Mouse (Mus musculus) hindbrain, embryonic 10.5 days (tissue): ENCODE data around the gene Dusp27. TPM values are rescaled to one million over a fixed set of nuclear protein-coding genes. Genes with fewer than 3 reads are reported as not detected.

Experiments
- DNase-seq: peaks from one replicate; pipeline ENCODE4 v3.0.0-alpha.2; 2017; ENCODE audit warnings: low spot score
- H3K27ac ChIP-seq: fragments of 300-500 bp; sonication (generic); 2 replicates; pipeline ENCODE4 v1.5.1; 2016; ENCODE audit warnings: mild to moderate bottlenecking, moderate library complexity
- H3K27me3 ChIP-seq: fragments of 300-500 bp; sonication (generic); 2 replicates; pipeline ENCODE4 v1.6.1; 2016; ENCODE audit warnings: mild to moderate bottlenecking; ENCODE audit not compliant: poor library complexity, insufficient read depth, severe bottlenecking
- H3K36me3 ChIP-seq: fragments of 300-500 bp; sonication (generic); 2 replicates; pipeline ENCODE4 v1.6.1; 2016; ENCODE audit warnings: mild to moderate bottlenecking, moderate library complexity
- H3K4me1 ChIP-seq: fragments of 300-500 bp; sonication (generic); replicated peaks from 2 replicates; pipeline ENCODE4 v1.6.1; 2016; ENCODE audit warnings: mild to moderate bottlenecking
- H3K4me3 ChIP-seq: fragments of 300-500 bp; sonication (generic); 2 replicates; pipeline ENCODE4 v1.5.1; 2016; ENCODE audit warnings: mild to moderate bottlenecking, moderate library complexity
- H3K9me3 ChIP-seq: fragments of 300-500 bp; sonication (generic); 2 replicates; pipeline ENCODE4 v1.6.1; 2016; ENCODE audit warnings: mild to moderate bottlenecking, moderate library complexity
- WGBS: fragments of 180-500 bp; shearing (Covaris S2); methylation state at CpG from one replicate; pipeline ENCODE4 v1.1.7; 2016; 5-methylcytosine and 5-hydroxymethylcytosine counted together
- polyA plus RNA-seq: library from polyadenylated mRNA; unstranded; fragments of >200 nt; fragmentation: Nextera tagmentation; extraction: Ambion mirVana; gene quantifications from 2 replicates; pipeline ENCODE4 v1.2.1, GENCODE M21; 2016

The Dusp27 gene
- 2.5 and 3.0 TPM in 2 replicates for polyA plus RNA-seq

DNA sequence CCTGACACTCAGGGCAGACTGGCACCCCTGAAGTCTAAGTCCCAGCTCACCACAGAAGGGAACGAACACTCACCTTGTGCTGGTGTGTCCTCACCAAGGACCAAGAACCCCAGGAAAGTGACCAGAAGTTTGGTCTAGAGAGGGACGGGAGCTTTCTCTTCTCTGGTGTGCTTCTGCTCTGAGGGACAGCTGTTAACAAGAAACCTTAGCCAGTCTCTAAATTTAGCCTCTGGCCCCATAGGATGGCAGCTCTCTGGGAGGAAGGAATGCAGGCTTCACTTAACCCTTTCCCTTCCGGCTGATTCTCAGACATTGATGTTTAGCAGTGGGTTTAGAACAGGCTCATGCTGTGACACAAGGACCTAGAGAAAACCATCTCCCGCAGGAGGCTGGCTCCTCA is at the start of gene Dusp27:
TSS of gene Dusp27 (minus strand) at position 204 of the 400 bp plus-strand sequence.
- Histone ChIP-seq H3K4me1 (peaks cover 36% of the 10 kb centered on the region), H3K4me3 (peak within 1 kb of the TSS; percentile 28; the same call in 1 of the 2 replicates), H3K27me3 (no peaks in the 10 kb centered on the region), H3K9me3 (0 out of 2 replicates have a peak, but pooled peaks cover 3% of the 10 kb centered on the region), H3K27ac (peak within 1 kb of the TSS; percentile 3), H3K36me3 (no peaks in the 10 kb centered on the region)
- 49% methylated on average over 4 of the region's 4 CpGs for WGBS
- DNase-seq: peak; percentile 34

DNA sequence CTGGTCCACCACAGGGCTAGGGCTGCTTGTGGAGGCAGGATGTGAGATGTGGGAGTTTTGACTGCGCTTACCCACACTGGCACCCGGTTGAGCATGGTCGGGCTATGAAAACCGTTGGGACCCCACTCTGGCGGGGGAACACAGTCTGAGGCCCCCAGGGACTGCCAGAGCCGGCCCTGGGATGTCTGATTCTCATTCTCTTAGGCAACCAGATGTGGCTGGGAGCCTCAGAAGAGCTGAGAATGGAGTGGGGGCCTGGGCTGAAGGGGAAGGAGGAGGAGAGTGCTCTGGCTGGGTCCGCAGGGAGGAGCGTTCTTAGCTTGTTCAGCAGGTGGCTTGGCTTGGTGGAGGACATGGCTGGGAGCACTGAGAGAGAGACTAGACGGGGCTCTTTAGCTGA is 45.9 kb upstream of the Dusp27 start:
- no peaks in the 10 kb centered on the region for H3K36me3 ChIP-seq
- 79% methylated on average over 9 of the region's 9 CpGs for WGBS
- no peaks in the 10 kb centered on the region for H3K27me3 ChIP-seq
- H3K27ac ChIP-seq: no peak overlapping the region
- no peaks in the 10 kb centered on the region for H3K4me1 ChIP-seq
- H3K4me3 ChIP-seq: no peak overlapping the region
- H3K9me3 ChIP-seq: no peaks in the 10 kb centered on the region
- no peak for DNase-seq

DNA sequence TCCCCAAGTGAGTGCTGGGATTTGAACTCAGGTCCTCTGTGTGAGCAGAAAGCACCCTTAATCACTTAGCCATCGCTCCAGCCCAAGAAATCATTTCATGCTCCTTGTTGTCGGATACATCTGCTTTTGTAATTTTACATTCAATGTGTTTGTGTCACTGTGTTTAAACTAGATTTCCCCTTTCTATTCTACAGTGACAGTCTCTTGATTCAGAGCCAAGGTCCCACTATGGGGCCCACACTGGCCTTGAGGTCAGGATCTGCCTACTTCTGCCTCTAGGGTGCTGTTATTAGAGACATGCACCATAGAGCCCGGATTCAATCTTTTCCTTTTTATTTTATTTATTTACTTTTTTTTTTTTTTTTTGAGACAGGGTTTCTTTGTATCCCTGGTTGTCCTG is 45.3 kb upstream of the Dusp27 start:
- H3K4me1 ChIP-seq: no peaks in the 10 kb centered on the region
- 88% methylated on average over 3 of the region's 3 CpGs for WGBS
- no peak for DNase-seq
- H3K4me3 ChIP-seq: no peak overlapping the region
- H3K27ac ChIP-seq: no peak overlapping the region
- no peaks in the 10 kb centered on the region for H3K9me3 ChIP-seq
- H3K36me3 ChIP-seq: no peaks in the 10 kb centered on the region
- H3K27me3 ChIP-seq: no peaks in the 10 kb centered on the region

DNA sequence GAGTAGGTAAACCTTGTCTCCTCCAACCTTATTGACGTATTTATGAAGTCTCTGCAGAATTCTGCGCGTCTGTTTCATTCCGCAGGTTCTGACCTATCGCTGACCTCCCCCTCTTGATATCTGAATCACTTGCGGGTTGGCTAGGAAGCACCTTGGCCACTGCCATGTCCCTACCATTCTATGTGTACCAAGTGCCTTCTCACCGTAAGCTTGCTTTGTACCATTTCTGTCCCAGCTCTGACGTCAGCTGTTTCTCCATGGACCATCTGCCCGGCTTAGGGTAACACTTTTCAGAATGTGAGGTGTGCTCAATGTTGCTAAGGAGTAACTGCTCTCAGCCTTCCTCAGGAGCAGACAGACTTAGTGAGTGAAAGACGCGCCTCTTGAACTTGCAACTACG is 43.1 kb upstream of the Dusp27 start:
- H3K27me3 ChIP-seq: no peaks in the 10 kb centered on the region
- no peaks in the 10 kb centered on the region for H3K9me3 ChIP-seq
- 94% methylated on average over 12 of the region's 12 CpGs for WGBS
- H3K27ac ChIP-seq: no peak overlapping the region
- no peak overlapping the region for H3K4me3 ChIP-seq
- no peaks in the 10 kb centered on the region for H3K4me1 ChIP-seq
- no peaks in the 10 kb centered on the region for H3K36me3 ChIP-seq
- no peak for DNase-seq

DNA sequence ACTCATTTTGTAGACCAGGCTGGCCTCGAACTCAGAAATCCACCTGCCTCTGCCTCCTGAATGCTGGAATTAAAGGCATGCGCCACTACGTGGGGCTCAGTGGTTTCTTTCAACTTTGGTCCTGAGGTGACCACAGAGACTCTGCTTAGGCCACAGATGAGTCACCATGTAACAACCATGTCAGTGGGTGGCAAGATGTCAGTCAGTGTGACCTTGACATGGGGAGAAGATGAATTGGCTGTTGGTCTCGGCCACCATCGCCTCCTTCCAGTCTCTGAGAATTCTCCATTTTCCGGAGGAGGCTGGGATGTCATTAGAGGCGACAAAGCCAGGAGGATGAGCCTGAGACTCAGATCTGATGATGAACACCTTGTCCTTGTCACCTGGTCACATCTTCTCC is 42.0 kb upstream of the Dusp27 start:
- Histone ChIP-seq H3K4me3 (no peak overlapping the region), H3K9me3 (no peaks in the 10 kb centered on the region), H3K27ac (no peak overlapping the region), H3K36me3 (no peaks in the 10 kb centered on the region), H3K4me1 (no peaks in the 10 kb centered on the region), H3K27me3 (no peaks in the 10 kb centered on the region)
- 91% methylated on average over 7 of the region's 7 CpGs for WGBS
- no peak for DNase-seq

DNA sequence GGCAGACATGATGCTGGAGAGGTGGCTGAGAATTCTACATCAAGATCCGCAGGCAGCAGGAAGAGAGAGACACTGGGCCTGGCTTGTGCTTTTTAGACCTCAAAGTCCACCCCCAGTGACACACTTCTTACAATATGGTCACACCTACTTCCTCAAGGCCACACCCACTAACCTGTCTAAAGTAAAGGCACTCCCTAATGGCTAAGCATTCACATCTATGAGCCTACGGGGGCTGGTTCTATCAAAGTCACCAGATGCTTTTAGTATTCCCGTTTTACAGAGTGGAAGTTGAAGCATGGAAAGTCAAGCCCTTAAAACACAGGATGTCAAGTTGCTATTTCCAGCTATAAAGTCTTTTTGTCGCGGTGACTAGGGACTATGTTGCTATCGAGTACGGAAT is 40.3 kb upstream of the Dusp27 start:
- no peak for DNase-seq
- WGBS: 94% methylated on average over 7 of the region's 7 CpGs
- no peak overlapping the region for H3K27ac ChIP-seq
- H3K9me3 ChIP-seq: no peaks in the 10 kb centered on the region
- H3K4me3 ChIP-seq: no peak overlapping the region
- H3K27me3 ChIP-seq: no peaks in the 10 kb centered on the region
- H3K36me3 ChIP-seq: no peaks in the 10 kb centered on the region
- H3K4me1 ChIP-seq: peaks cover 12% of the 10 kb centered on the region

DNA sequence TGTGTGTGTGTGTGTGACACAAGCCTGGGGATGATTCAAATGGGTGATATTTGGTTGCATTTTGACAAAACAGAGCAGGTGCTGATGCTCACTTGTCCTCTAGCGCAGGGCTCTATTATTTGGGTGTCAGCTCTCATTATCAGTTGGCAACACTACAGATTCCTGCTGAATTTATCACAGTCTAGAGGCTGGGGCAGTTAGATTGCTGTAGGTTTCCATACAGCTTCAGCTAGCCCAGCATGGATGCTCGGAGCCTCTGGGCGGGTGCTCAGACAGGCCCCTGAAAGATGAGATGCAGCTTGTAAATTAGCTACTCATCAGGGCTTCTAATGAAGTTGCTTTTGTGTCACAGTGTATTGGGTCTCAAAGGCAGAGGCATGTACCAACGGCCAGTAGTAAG is 39.7 kb upstream of the Dusp27 start:
- 91% methylated on average over 4 of the region's 4 CpGs for WGBS
- no peak for DNase-seq
- H3K4me3 ChIP-seq: no peak overlapping the region

DNA sequence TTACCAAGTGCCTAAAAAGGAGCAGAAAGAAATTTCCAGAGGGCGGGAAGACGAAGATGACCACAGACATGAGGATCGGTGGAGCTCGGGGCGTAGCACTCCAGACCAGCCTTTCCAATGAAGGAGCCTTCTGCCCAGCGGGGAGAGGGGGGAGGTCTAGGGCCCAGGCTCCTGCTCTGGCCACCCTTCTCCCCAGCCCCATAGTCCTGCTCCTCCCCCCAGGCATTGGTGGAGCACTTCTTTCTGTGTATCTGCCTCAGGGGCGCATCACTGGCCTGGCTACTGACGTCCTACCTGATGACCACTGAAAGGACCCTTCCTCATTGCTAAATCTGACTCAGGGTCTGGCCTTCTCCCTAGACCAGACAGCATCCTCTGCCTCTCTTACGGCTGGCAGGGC is 37.4 kb upstream of the Dusp27 start:
- Histone ChIP-seq H3K4me3 (no peak overlapping the region), H3K36me3 (no peaks in the 10 kb centered on the region), H3K27me3 (peaks cover 3% of the 10 kb centered on the region), H3K9me3 (no peaks in the 10 kb centered on the region), H3K4me1 (peaks cover 20% of the 10 kb centered on the region), H3K27ac (no peak overlapping the region)
- WGBS: 94% methylated on average over 9 of the region's 9 CpGs
- no peak for DNase-seq

More for the DNA sequence above, 39.7 kb upstream of the Dusp27 start:
- Histone ChIP-seq H3K36me3 (no peaks in the 10 kb centered on the region), H3K9me3 (no peaks in the 10 kb centered on the region), H3K4me1 (peaks cover 12% of the 10 kb centered on the region), H3K27ac (no peak overlapping the region), H3K27me3 (no peaks in the 10 kb centered on the region)

DNA sequence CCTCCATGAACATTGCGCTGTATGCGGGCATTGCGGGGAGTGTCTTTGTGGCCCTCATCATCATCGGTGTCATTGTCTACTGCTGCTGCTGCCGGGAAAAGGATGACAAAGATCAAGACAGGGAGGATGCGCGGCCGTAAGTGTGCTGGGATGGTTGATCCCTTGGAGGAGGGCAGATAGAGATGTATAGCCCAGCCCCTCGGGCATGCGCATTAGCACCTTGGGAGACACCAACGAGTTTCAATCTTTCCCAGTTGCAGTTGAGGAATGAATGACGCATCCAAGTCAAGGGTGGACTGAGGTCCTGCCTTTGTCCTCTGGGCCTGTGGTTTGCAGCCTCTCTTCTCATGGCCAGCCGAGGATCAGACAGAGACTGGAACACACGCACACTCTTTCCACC is 36.9 kb upstream of the Dusp27 start:
- Histone ChIP-seq H3K4me3 (no peak overlapping the region), H3K27ac (peak overlapping the region; percentile 4; the same call in 1 of the 2 replicates), H3K27me3 (peaks cover 9% of the 10 kb centered on the region), H3K36me3 (no peaks in the 10 kb centered on the region), H3K4me1 (peaks cover 23% of the 10 kb centered on the region), H3K9me3 (no peaks in the 10 kb centered on the region)
- 92% methylated on average over 14 of the region's 14 CpGs for WGBS
- DNase-seq: no peak

DNA sequence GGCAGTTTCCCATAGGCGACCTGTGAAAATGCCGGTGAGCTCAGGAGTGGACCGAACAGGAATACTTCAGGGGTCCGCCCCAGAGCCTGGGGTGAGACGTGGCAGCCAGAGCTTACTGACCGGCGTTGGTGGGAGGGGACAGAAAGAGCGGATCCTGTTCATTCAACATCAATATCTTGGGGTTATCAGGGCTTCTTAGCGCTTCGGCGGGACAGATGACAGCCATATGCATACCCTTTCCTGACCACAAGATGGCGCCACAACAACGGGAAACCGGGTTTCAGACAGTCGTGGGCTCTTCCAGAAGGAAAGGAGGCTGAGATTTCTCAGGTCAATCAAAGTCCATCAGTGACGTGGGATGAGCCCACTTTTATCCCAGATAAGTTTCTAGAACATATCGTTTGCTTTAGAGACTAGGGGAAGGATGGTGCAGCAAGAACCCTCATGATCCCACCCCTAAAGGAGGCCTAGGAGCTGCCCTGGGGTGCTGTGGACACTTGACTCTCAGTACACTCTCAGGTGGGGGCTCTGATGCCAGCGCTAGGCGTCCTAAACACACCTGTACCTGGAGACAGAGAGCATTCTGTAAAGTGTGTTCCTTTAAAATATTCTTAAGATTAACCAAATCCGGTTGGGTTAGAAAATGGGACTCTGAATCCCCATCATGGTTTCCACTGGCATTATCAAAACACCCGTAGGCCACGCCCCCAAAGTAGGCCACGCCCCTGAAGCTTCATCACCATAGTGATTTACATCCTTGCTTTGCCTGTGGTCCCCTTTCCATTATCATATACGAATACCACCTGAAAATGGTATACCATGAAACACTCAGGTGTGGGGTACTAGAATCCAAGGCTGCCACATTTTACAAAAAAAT is 33.1 kb upstream of the Dusp27 start:
- H3K27ac ChIP-seq: no peak overlapping the region
- H3K36me3 ChIP-seq: no peaks in the 10 kb centered on the region
- H3K9me3 ChIP-seq: no peaks in the 10 kb centered on the region
- peaks cover 21% of the 10 kb centered on the region for H3K27me3 ChIP-seq
- peak; percentile 81 for DNase-seq
- 18% methylated on average over 24 of the region's 24 CpGs for WGBS
- H3K4me1 ChIP-seq: peaks cover 32% of the 10 kb centered on the region
- peak overlapping the region; percentile 35 for H3K4me3 ChIP-seq

DNA sequence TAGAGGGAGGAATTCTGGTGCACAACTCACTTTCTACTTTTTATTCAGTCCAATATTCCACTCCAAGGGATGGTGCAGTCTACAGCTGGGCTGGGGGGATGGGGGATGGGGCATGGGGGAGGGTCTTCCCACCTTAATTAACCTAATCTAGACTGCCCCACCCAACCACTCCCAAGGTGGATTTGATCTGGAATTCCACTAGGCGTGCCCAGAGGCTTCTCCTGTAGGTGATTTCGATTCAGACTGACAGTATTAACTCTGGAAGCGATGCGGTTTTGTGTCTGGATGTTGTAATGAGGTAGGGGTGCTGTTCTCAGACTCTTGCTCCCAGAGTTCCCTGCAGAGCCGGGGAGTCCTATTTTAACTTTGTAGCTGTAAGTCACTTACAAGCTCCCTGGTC is 32.4 kb upstream of the Dusp27 start:
- DNase-seq: no peak
- Histone ChIP-seq H3K4me3 (peak overlapping the region; percentile 35; the same call in 1 of the 2 replicates), H3K9me3 (no peaks in the 10 kb centered on the region), H3K27me3 (peaks cover 28% of the 10 kb centered on the region), H3K27ac (no peak overlapping the region), H3K4me1 (peaks cover 32% of the 10 kb centered on the region), H3K36me3 (no peaks in the 10 kb centered on the region)
- 59% methylated on average over 5 of the region's 5 CpGs for WGBS

DNA sequence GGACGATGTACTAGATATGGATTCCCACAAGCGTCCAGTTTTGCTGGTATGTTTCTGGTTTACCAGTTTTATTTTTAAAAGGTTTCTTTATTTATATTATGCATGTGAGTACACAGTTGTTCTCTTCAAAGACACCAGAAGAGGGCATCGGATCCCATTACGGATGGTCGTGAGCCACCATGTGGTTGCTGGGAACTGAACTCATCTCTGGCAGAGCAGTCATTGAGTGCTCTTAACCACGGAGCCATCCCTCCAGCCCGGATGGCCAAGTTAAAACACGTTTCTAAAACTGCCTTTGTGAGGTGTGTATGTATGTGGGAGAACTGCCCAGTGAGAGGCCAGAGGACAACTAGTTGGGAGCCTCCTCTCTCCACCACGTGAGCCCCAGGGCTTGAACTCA is 30.9 kb upstream of the Dusp27 start:
- Histone ChIP-seq H3K27ac (no peak overlapping the region), H3K27me3 (peaks cover 39% of the 10 kb centered on the region), H3K4me1 (peaks cover 23% of the 10 kb centered on the region), H3K36me3 (no peaks in the 10 kb centered on the region), H3K9me3 (no peaks in the 10 kb centered on the region), H3K4me3 (no peak overlapping the region)
- 66% methylated on average over 9 of the region's 9 CpGs for WGBS
- DNase-seq: no peak

DNA sequence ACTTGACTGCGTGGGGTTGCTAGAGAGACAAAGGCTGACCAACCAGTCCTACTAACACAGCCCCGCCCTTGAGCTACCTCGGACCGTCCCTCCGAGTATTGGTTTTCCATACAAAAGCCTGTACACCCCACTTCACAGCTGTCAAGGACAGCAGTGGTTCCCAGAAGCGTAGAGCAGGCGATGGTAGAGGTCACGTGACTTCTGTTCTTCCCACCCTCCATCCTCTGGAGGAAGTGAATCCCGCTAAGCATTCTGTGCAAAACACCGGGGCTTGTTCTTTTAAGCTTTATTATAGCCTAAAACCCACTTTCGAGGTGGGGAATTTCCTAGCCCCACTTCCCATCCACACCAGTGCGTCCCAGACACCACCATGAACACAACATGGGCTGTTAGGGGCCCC is 30.0 kb upstream of the Dusp27 start:
- WGBS: 89% methylated on average over 12 of the region's 12 CpGs
- H3K4me3 ChIP-seq: no peak overlapping the region
- H3K4me1 ChIP-seq: peaks cover 20% of the 10 kb centered on the region
- no peak overlapping the region for H3K27ac ChIP-seq
- peaks cover 42% of the 10 kb centered on the region for H3K27me3 ChIP-seq
- no peaks in the 10 kb centered on the region for H3K36me3 ChIP-seq
- no peaks in the 10 kb centered on the region for H3K9me3 ChIP-seq
- no peak for DNase-seq
